Mouse (Mus musculus): ENCODE measurements at regions not wholly inside any gene's neighbourhood (a gene's known extent, or its start where the extent isn't known, plus 50 kb on each side); places are given as distances from the start of the nearest gene placed in this dataset.
A peak's percentile ranks its signal among the peaks of the same experiment; 100 is the strongest.
"Not testable (repeated sequence)": the region's sequence is repeated elsewhere in the genome, so short reads cannot be mapped to it uniquely, and the experiment has no call there.

- peak; percentile 43 to 71 for DNase-seq (ENCODE audit: low spot score in 2 of 2)
Observed at GRCm38 (mm10) chr12:29280861-29281630, 247.1 kb upstream of the Myt1l start.

GRCm38 (mm10) chr12:29288801-29289200 is 239.4 kb upstream of the Myt1l start:
- DNase-seq (ENCODE audit: low spot score in 2 of 2) = no peak

GRCm38 (mm10) chr12:29290591-29291351 is 237.4 kb upstream of the Myt1l start:
- DNase-seq (ENCODE audit: low spot score in 2 of 2) = peak; percentile 98 to 99

DNA sequence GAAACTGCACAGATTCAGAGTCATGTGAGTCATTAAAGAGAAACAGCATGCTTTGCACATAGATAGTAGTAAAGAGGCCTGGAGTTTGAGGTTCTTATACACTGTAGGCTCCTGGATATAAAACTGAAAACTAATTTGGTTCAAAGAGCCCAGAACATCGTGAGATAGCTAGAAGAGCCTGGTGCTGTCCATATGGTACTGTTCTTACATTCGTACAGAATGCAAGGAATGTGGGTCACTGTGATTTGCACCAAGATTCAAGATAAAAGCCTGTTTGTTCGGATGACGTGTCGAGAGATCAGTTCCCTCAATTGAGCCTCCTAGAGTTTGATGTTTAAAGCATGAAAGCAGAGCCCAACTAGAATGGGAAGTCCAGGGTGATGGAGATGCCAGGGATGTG is 230.2 kb upstream of the Myt1l start:
- DNase-seq (ENCODE audit: low spot score in 2 of 2) = no peak

GRCm38 (mm10) chr12:29315636-29316035 is 212.5 kb upstream of the Myt1l start:
- DNase-seq (ENCODE audit: low spot score in 2 of 2) = no peak

GRCm38 (mm10) chr12:29321468-29321867 is 206.7 kb upstream of the Myt1l start:
- DNase-seq (ENCODE audit: low spot score in 2 of 2) = no peak

GRCm38 (mm10) chr12:29323534-29323933 is 204.7 kb upstream of the Myt1l start:
- DNase-seq (ENCODE audit: low spot score in 2 of 2) = no peak

- no peak for DNase-seq (ENCODE audit: low spot score in 2 of 2)
Observed at GRCm38 (mm10) chr12:29335839-29336469, 192.2 kb upstream of the Myt1l start.

GRCm38 (mm10) chr12:29337336-29337735 is 190.8 kb upstream of the Myt1l start:
- no peak for DNase-seq (ENCODE audit: low spot score in 2 of 2)

GRCm38 (mm10) chr12:29341388-29341995 is 186.7 kb upstream of the Myt1l start:
- no peak for DNase-seq (ENCODE audit: low spot score in 2 of 2)

- peak; percentile 68 to 70 for DNase-seq (ENCODE audit: low spot score in 2 of 2)
Observed at GRCm38 (mm10) chr12:29343147-29343852, 184.9 kb upstream of the Myt1l start.

- peak; percentile 49 to 68 for DNase-seq (ENCODE audit: low spot score in 2 of 2)
Observed at GRCm38 (mm10) chr12:29348698-29349097, 179.5 kb upstream of the Myt1l start.

DNA sequence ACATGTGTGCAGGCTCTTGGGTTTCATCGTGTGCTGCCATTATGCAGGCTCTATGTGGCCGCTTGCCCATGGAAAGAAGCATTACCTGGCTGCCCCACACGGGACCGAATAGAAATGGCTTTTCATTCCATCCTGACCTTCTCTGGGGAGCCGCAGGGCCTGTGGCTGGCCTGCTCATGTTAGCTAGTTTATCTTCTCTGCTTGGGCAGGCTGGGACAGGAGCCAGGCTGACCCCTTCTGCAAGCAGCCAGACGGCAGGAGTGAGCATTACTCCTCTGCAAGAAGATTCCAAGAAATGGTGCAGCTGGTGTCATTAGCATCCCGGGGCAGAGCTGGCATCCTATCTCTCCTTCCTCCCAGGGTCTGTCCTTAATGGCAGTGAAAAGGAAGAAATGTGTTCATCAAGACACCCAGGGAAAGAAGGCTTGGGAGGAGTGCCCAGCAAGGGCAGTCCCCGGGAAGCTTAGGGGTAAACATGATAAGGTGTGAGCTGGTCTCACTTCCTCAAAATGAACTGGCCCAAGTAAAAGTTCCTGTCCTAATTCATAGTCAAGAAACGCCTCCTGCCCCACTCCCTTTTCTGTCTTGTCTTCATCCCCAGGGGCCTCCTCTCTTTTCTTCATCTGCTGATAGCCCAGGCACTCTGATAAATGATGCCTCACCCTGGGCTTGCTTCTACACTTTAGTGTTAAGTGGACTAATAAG is 178.9 kb upstream of the Myt1l start:
- no peak for DNase-seq (ENCODE audit: low spot score in 2 of 2)

- DNase-seq (ENCODE audit: low spot score in 2 of 2) = peak; percentile 76 to 79
Observed at GRCm38 (mm10) chr12:29353777-29354496, 174.2 kb upstream of the Myt1l start.

GRCm38 (mm10) chr12:29354816-29355215 is 173.4 kb upstream of the Myt1l start:
- no peak for DNase-seq (ENCODE audit: low spot score in 2 of 2)

DNA sequence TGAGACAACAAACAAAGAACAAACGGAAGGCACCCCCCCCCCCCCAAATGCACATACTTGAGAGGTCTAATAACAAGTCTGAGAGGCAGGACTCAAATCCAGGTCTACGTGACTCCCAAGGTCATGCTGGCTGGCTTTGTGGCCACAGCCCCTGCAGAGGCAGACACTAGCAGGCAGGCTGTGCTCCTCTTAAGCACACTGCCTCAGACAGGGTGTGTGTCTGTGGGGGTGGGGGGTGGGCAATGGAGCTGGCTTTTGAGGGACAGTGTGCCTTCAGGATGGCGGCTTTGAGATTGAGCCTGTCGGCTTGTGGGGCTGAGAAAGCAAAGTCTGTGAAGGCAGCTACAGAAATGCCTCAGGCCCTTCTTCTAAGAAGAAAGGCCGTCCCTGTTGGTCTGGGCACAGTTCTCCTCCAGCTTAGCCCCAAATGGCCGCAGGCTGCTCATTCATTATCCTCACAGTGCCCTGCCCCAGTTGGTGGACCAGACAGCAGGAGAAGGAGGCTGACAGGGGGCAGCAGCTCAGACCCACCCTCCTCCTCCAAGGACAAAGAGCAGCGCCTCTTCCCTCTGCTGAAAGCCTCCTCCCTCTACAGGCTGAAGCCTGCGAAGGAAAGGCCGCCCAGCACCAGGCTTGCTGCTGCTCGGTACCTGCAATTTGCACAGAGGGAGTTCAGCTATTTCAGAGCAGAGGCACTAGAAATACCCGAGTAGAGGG is 171.3 kb upstream of the Myt1l start:
- peak; percentile 45 to 54 for DNase-seq (ENCODE audit: low spot score in 2 of 2)

DNA sequence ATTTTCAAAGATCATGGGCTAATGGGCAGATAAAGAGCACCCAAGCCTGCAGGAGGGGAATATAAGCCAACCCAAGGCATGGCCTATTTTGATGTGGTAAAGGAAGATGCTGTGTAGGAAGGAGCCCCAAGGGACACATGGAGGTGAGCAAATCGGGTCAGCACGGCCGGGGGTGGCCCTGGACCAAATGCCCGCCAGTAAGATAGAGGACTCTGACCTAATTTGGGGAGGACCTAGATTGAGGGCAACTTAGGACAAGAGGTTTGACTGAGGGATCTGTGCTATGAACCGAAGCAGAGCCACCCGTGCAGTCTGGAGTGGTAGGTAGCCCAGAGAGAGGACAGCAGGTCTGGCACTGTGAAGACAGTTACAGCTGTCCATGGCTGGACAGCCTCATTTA is 166.9 kb upstream of the Myt1l start:
- no peak for DNase-seq (ENCODE audit: low spot score in 2 of 2)

GRCm38 (mm10) chr12:29367741-29368106 is 160.5 kb upstream of the Myt1l start:
- DNase-seq (ENCODE audit: low spot score in 2 of 2) = not testable (repeated sequence)

- DNase-seq (ENCODE audit: low spot score in 2 of 2) = peak; percentile 70 to 85
Observed at GRCm38 (mm10) chr12:29368107-29368819, 159.9 kb upstream of the Myt1l start.
